ENCODE assay signal across 18 mouse cellular contexts in the genomic region with DNA sequence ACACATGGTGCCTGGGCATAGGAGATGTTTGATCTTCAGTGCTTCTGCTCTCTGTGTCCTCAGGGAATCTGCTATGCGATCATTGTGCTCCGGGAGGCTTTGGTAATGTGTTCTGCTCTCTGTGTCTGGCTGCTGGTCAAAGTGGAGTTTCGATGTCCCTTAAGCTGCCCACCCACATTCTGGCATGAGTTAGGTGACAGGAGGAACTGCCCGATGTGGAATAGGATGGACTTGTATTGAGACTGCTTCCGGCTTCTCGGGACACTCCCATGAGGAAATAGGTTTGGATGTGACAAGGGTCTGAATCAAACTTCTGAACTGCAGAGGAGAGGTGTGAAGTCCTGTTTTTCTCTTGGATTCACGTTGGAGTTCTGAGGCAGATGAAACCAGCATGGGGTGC. TPM values are rescaled to one million over a fixed set of nuclear protein-coding genes. Genes with fewer than 3 reads are reported as not detected.
"Had no signal": no experiment of that assay in that cellular context is flagged by ENCODE, and none has a peak within 500 bp of the region (broad histone marks: within the 10 kb centered on the region; RNA-seq: fewer than 3 reads in every experiment).

No protein-coding gene starts in this region.

- H3K27ac ChIP-seq: kidney, postnatal 0 days; limb, embryonic 13.5 days; liver, embryonic 14.5 days; neural tube, embryonic 15.5 days; stomach, postnatal 0 days had no signal

- H3K4me3 ChIP-seq: limb, embryonic 13.5 days; myocyte; neural tube, embryonic 15.5 days had no signal

- H3K27me3 ChIP-seq: limb, embryonic 13.5 days; neural tube, embryonic 15.5 days had no signal

- H3K9me3 ChIP-seq: limb, embryonic 13.5 days; neural tube, embryonic 15.5 days had no signal

- H3K4me1 ChIP-seq: limb, embryonic 13.5 days; neural tube, embryonic 15.5 days had no signal

- H3K9ac ChIP-seq: limb, embryonic 13.5 days; liver, embryonic 14.5 days; lung, embryonic 14.5 days; neural tube, embryonic 15.5 days had no signal

- DNase-seq: kidney, adult 11 months; kidney, adult 9 months; kidney, postnatal 36 days; layer of hippocampus, adult 9-11 months; left cerebral cortex, postnatal 4 days; lung, embryonic 14.5 days; midbrain, embryonic 14.5 days; right cerebral cortex, adult 18-20 months; right cerebral cortex, postnatal 25 days; thymus, postnatal 14 days had no signal

- H3K36me3 ChIP-seq: limb, embryonic 13.5 days; neural tube, embryonic 15.5 days had no signal

- H3K4me2 ChIP-seq: limb, embryonic 13.5 days; lung, embryonic 14.5 days; neural tube, embryonic 15.5 days had no signal

RNA-seq across cellular contexts. Expression of gene Car4, which starts 17.0 kb away (rescaled TPM):
- total RNA-seq: liver, adult 2 months; megakaryocyte-erythroid progenitor cell, adult 5-6 weeks had no signal
- polyA plus RNA-seq: myocyte had no signal
